Mouse (Mus musculus): Measurements from ENCODE around the gene Upp1.
A peak's percentile ranks its signal among the peaks of the same experiment; 100 is the strongest.

GRCm38 (mm10) chr11:9117358-9118049 is 399 bp upstream of the Upp1 start:
- no peak for TF ChIP-seq MAX (IDR thresholded peaks at IDR 0.05; ENCODE audit: low read depth)
- TF ChIP-seq MYOG (IDR thresholded peaks at IDR 0.05; ENCODE audit: control insufficient read depth in 1 of 3, insufficient read depth in 1 of 3, insufficient read length in 2 of 3, low read depth in 2 of 3) = peak in 1 of 3 experiments; percentile 47
- TF ChIP-seq POLR2A (IDR thresholded peaks at IDR 0.05; ENCODE audit: insufficient read length, low read depth) = no peak
- no peak for TF ChIP-seq TCF12 (IDR thresholded peaks at IDR 0.05; ENCODE audit: insufficient read depth, poor library complexity, severe bottlenecking)
- TF ChIP-seq REST (IDR thresholded peaks at IDR 0.05; ENCODE audit: insufficient read depth, insufficient read length) = no peak
- no peak for TF ChIP-seq CEBPB (IDR thresholded peaks at IDR 0.05; ENCODE audit: insufficient read depth, poor library complexity, severe bottlenecking)
- no peak for TF ChIP-seq USF1 (IDR thresholded peaks at IDR 0.05; ENCODE audit: low read depth)
- peak in 2 of 3 experiments; percentile 9 to 56 for TF ChIP-seq MYOD1 (IDR thresholded peaks at IDR 0.05; ENCODE audit: control insufficient read depth in 1 of 3, insufficient read length in 2 of 3, low read depth in 2 of 3)
- TF ChIP-seq E2F4 (IDR thresholded peaks at IDR 0.05; ENCODE audit: insufficient read depth) = no peak
- no peak for TF ChIP-seq SRF (IDR thresholded peaks at IDR 0.05; ENCODE audit: control insufficient read depth, insufficient read length, low read depth)
- no peak for TF ChIP-seq POLR2AphosphoS2 (IDR thresholded peaks at IDR 0.05; ENCODE audit: insufficient read length, low read depth)
- TF ChIP-seq TCF3 (IDR thresholded peaks at IDR 0.05; ENCODE audit: insufficient read length, low read depth) = no peak

All from myocyte (in vitro differentiated cells).